Mouse (Mus musculus) liver, embryonic 16.5 days (tissue): ENCODE measurements around the gene Zfp414. TPM values are rescaled to one million over a fixed set of nuclear protein-coding genes. Genes with fewer than 3 reads are reported as not detected.

Source experiments
- ATAC-seq: fragments of 200-750 bp; cut with Nextera tagmentation; 2 replicates; pipeline ENCODE4 v1.8.0; 2017; ENCODE audit warnings: low read depth, mild to moderate bottlenecking, moderate number of reproducible peaks, moderate library complexity
- H3K27ac ChIP-seq: fragments of 300-500 bp; sonication (generic); 2 replicates; pipeline ENCODE4 v1.5.1; 2014; ENCODE audit warnings: mild to moderate bottlenecking, low read length
- H3K27me3 ChIP-seq: fragments of 300-500 bp; sonication (generic); 2 replicates; pipeline ENCODE4 v1.6.1; 2014; ENCODE audit warnings: low read depth, low read length, mixed read lengths; ENCODE audit not compliant: control insufficient read depth, insufficient read depth
- H3K36me3 ChIP-seq: fragments of 300-500 bp; sonication (generic); 2 replicates; pipeline ENCODE4 v1.6.1; 2014; ENCODE audit warnings: mild to moderate bottlenecking; ENCODE audit not compliant: control insufficient read depth, insufficient read depth
- H3K4me1 ChIP-seq: fragments of 300-500 bp; sonication (generic); 2 replicates; pipeline ENCODE4 v1.6.1; 2014; ENCODE audit warnings: low read depth, low read length, mixed read lengths; ENCODE audit not compliant: control insufficient read depth
- H3K4me2 ChIP-seq: fragments of 300-500 bp; sonication (generic); 2 replicates; pipeline ENCODE4 v1.6.1; 2014; ENCODE audit warnings: low read depth, low read length, mixed read lengths
- H3K4me3 ChIP-seq: fragments of 300-500 bp; sonication (generic); 2 replicates; pipeline ENCODE4 v1.5.1; 2014; ENCODE audit warnings: low read depth, mild to moderate bottlenecking, low read length
- H3K9ac ChIP-seq: fragments of 300-500 bp; sonication (generic); 2 replicates; pipeline ENCODE4 v1.6.1; 2014; ENCODE audit warnings: low read depth, low read length
- H3K9me3 ChIP-seq: fragments of 300-500 bp; sonication (generic); replicated peaks from 2 replicates; pipeline ENCODE4 v1.6.1; 2016; ENCODE audit warnings: low read length; ENCODE audit not compliant: control insufficient read depth
- WGBS: fragments of 180-500 bp; shearing (Covaris S2); extraction: QIAGEN DNeasy Blood & Tissue Kit; methylation state at CpG from one replicate; pipeline ENCODE4 v1.1.7; 2014; ENCODE audit not compliant: insufficient replicate concordance; 5-methylcytosine and 5-hydroxymethylcytosine counted together
- polyA plus RNA-seq: library from polyadenylated mRNA; unstranded; fragments of >200 nt; fragmentation: Nextera tagmentation; extraction: Ambion mirVana; gene quantifications from 2 replicates; pipeline ENCODE4 v1.2.1, GENCODE M21; 2015

Zfp414 gene
- polyA plus RNA-seq, 1 experiment from 2014 or later, result 17.9 TPM

- no peak overlapping the region for H3K27ac ChIP-seq
- H3K4me1 ChIP-seq, result peaks cover 3% of the 10 kb centered on the region
- no peaks in the 10 kb centered on the region for H3K9me3 ChIP-seq
- no peak overlapping the region for H3K4me3 ChIP-seq
- WGBS, result 91% methylated on average over 2 of the region's 2 CpGs
- H3K9ac ChIP-seq, result no peak overlapping the region
- no peak for ATAC-seq
- peaks cover 15% of the 10 kb centered on the region for H3K36me3 ChIP-seq
- no peaks in the 10 kb centered on the region for H3K27me3 ChIP-seq
- no peak overlapping the region for H3K4me2 ChIP-seq
Measured at GRCm38 (mm10) chr17:33676086-33676485, 47.2 kb downstream of the Zfp414 start.

GRCm38 (mm10) chr17:33678771-33679170 lies 49.9 kb downstream of the Zfp414 start:
- H3K36me3 ChIP-seq, result peaks cover 15% of the 10 kb centered on the region
- ATAC-seq, result no peak

More at GRCm38 (mm10) chr17:33678771-33679170, 49.9 kb downstream of the Zfp414 start:
- peaks cover 24% of the 10 kb centered on the region for H3K4me1 ChIP-seq
- H3K4me2 ChIP-seq, result no peak overlapping the region
- no peak overlapping the region for H3K27ac ChIP-seq
- no peak overlapping the region for H3K9ac ChIP-seq
- no peaks in the 10 kb centered on the region for H3K9me3 ChIP-seq
- no peak overlapping the region for H3K4me3 ChIP-seq
- no peaks in the 10 kb centered on the region for H3K27me3 ChIP-seq

Other genes starting within 250 kb of the Zfp414 start
- 6.0 and 6.8 TPM in 2 replicates for gene Zfp101, start 234.4 kb upstream of the Zfp414 start, polyA plus RNA-seq
- not detected in 2 replicates for gene Actl9, start 196.2 kb upstream of the Zfp414 start, polyA plus RNA-seq
- gene Adamts10, start 104.9 kb upstream of the Zfp414 start, polyA plus RNA-seq, result 5.1 and 6.6 TPM in 2 replicates
- gene Myo1f, start 73.4 kb upstream of the Zfp414 start, polyA plus RNA-seq, result 11.2 and 12.7 TPM in 2 replicates
- 4.0 and 5.6 TPM in 2 replicates for gene Pram1, start 9.0 kb downstream of the Zfp414 start, polyA plus RNA-seq
- 121 and 124 TPM in 2 replicates for gene Hnrnpm, start 57.8 kb downstream of the Zfp414 start, polyA plus RNA-seq
- gene March2, start 89.6 kb downstream of the Zfp414 start, polyA plus RNA-seq, result 256 and 281 TPM in 2 replicates
- gene Rab11b, start 131.4 kb downstream of the Zfp414 start, polyA plus RNA-seq, result 107 and 115 TPM in 2 replicates
- gene Angptl4, start 152.7 kb downstream of the Zfp414 start, polyA plus RNA-seq, result 29.3 and 29.6 TPM in 2 replicates
- gene Kank3, start 181.4 kb downstream of the Zfp414 start, polyA plus RNA-seq, result 10.0 and 13.7 TPM in 2 replicates
- 389 and 463 TPM in 2 replicates for gene Rps28, start 195.5 kb downstream of the Zfp414 start, polyA plus RNA-seq
- gene Ndufa7, start 195.5 kb downstream of the Zfp414 start, polyA plus RNA-seq, result 243 and 245 TPM in 2 replicates
- gene Cd320, start 214.0 kb downstream of the Zfp414 start, polyA plus RNA-seq, result 11.9 and 12.1 TPM in 2 replicates
- not detected in 2 replicates for gene Gm7029, start 244.7 kb downstream of the Zfp414 start, polyA plus RNA-seq